Mouse (Mus musculus): ENCODE measurements around the gene Fbxl20.

Gene Fbxl20

DNA sequence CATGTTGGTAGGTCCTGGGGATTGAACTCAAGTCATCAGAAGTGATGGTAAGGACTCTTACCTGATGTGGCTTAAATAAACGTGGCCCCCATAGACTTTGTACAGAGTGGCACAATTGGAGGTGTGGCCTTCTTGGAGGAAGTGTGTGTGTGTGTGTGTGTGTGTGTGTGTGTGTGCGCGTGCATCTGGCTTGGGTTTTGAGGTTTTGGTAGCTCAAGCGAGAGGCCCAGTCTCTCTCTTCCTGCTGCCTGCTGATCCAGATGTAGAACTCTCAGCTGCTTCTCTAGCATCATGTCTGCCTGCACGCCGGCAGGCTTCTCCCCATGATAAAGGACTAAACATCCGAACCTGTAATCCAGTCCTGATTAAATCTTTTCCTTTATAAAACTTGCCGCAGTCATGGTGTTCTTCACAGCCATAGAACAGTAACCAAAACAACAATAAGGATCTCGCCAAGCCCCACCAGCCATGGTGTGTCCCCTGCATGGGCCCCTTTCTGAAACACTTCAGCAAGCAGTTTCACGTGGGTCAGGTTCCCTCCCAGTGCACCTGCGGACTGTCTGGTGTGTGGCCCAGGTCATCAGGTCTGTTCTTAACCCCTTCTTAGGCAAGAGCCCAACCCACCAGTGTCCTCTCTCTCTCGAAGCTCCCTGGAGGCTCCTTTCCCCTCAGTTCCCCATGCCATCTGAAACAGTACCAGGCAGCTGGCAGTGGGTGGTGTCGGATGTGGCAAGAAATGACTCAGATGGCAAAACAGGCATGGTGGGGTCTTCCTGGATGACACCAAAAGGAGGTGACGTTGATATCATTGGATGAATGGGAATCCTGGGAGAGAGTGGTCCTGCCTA lies 100.3 kb downstream of the Fbxl20 start:
- no peak for DNase-seq (ENCODE audit: low read depth, low spot score)

DNA sequence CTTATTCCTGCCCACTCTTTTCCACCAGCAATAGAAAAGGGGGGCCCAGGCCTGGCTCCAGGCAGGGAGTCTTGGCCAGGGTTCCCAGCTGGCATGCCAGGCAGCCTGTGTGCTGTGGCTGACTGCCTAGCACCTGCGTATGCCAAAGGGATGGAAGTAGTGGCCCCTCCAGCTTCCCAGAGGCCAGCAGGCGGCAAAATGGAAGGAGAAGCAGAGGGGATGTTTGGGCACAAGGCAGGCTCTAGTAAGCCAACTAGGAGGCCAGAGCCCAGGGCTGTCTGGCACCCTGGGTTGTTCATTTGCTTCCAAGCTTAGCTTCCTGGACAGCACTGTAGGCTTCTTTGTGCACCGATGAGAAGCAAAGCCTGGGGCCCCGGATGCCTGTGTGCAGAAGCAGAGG lies 102.5 kb downstream of the Fbxl20 start:
- DNase-seq (ENCODE audit: low read depth, low spot score) = no peak

DNA sequence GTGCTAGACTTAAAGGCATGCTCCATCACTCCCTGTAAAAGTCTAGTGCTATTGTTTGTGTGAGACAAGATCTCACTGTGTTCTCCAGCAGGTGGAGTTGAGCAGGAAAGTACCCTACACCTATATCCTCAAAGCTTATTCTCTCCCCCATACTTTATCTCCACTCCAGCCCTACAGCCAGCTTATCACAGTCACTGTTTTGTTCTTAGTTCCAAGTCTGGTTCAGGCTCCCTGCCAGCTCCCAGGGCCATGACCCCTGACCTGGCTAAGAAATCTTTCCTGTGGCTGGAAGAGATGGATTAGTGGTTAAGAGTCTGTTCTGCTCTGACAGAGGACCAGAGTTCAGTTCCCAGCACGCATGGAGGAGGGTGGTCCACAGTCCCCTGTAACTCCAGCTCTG lies 103.7 kb downstream of the Fbxl20 start:
- no peak for DNase-seq (ENCODE audit: low read depth, low spot score)

DNA sequence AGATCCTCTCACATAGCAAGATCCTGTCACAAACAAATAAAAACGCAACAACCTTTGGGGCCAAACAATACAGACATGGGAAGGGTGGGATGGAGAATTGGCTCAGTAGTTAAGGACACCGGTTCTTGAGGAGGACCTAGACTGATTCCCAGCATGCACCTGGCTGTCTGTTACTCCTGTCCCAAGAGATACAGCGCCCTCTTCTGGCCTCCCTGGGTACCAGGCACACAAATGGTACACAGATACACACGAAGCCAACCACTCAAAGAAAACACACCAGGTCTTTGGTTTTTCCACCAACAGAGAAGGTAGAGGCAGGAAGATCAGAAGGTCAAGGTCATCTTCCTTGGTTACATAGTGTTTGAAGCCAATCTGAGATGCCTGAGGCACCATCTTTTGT lies 104.6 kb downstream of the Fbxl20 start:
- no peak for DNase-seq (ENCODE audit: low read depth, low spot score)

DNA sequence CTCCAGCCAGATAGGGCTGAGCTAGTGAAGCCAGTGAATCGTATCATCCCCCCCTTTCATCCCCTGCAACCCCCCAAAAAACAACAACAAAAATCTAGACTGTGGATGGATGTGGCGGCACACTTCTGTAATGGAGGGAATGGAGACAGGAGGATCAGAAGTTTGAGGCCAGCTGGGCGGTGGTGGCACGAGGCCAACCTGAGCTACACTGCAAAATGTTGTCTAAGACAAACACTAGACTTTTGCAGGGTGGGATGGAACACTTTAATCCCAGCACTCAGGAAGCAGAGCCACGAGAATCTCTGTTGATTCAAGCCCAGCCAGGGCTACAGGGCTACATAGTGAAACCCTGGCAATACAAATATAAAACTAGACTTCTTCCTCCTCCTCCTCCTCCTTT lies 106.1 kb downstream of the Fbxl20 start:
- no peak for DNase-seq (ENCODE audit: low read depth, low spot score)

DNA sequence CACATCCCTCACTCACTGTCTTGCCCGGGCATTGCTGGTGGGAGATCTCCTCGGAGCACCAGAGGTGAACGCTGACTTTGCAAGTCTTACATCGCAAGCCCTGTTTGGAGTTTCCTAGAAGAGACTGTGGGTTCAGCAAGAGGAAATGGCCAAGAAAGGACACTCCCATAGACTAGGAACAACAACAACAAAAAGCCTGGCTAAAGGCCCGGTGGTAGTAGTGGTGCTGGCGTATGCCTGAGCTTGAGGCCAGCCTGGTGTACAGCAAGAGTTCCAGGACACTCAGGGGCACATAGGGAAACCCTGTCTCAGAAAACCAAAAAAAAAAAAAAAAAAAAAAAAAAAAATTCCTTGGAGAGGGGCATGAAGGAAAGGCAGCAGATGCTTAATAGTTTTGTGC lies 107.5 kb downstream of the Fbxl20 start:
- no peak for DNase-seq (ENCODE audit: low read depth, low spot score)

DNA sequence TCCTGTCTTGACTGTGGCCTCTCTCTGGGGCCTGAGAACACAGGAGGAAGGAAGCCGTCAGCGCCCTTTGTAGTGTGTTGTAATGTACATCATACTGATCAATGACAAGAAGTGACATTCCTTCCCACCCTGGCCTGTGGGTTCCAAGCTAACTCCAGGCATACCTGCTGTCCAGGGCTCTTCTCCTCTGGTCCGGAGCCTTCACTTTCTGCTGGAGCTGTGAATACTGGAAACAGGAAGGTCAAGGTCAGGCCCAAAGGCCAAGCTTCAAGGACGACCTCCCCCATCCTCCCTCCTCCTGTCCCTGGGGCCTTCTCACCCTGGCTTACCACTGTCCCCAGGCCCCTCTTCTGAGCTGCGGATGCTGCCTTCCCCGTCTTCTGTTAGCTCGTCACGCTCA lies 109.2 kb downstream of the Fbxl20 start:
- no peak for DNase-seq (ENCODE audit: low read depth, low spot score)

DNA sequence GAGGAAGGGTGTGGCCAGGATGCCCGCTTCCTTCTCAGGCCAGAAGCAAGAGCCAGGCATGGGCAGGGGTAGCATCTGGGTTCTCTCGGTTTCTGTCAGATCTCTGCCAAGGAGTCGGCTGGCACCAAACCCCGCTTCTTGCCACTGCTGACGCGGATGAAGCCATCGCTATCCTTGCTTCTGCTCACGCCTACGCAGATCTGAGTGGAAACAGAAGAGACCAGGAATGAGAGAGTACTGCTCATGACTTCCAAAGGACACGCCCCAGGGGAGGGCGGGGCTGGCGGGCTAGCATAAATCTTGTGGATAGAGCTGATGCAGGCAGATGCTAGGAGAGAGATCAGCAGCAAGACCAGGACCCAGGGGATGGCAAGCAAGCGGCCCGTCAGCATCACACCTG lies 112.3 kb downstream of the Fbxl20 start:
- DNase-seq (ENCODE audit: low read depth, low spot score) = no peak

DNA sequence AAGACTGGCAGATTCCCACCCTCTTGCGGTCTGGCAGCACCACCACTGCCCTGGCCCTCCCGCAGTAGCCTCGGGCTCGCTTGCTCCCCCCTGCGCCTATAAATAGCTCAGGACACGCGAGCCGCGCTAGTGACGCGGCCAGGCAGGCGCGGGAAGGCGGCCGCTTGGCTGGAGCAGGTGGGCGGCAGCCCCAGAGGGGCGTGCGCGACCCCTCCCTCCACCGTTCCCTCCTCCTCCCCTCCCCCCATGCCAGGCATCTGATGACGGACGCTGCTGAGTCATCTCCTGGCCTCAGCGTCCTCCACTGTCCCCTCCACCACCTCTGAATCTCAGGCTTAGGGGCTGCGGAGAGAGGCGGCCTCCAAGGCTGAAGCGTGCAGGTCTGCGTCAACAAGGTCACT lies 114.2 kb downstream of the Fbxl20 start:
- DNase-seq (ENCODE audit: low read depth, low spot score) = no peak

DNA sequence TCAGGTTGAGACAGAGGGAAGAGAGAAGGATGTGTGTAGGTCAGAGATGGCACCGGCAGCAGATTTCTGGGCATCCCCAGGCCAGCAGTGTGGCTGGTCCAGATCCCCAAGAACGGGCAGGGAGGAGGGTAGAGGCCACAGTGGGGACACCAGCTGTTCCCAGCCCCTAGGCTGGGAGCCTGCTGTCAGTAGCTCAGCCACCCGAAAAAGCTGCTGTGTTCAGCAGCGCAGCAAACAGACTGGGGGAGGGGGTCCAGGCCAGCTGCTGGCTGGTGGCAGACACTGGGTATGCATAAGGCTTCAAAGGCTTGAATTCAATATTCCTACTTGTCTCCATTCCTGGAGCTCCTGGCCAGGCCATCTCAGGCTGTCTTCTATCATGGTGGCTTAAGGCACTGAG lies 115.4 kb downstream of the Fbxl20 start:
- DNase-seq (ENCODE audit: low read depth, low spot score) = no peak

DNA sequence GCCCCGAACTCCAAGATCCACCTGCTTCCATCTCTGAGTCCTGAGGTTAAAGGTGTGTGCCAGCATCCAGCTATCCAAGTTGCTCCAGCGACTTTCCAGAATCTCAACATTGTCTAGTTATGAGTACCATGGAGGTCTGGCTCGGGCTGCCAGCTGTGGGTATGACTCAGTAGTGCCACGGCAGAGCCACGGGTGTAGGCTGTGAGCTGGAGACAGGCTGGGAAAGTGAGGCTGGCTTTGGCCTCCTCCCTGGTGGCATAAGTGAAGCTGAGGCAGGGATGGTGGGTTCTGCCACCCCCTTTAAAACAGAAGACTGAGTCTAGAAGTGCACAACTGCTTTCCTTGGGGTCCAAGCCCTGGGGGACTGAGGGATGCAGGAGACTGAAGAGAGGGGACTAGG lies 116.1 kb downstream of the Fbxl20 start:
- no peak for DNase-seq (ENCODE audit: low read depth, low spot score)

Data from brain, embryonic 18.5 days (tissue).